Mouse (Mus musculus): ENCODE results near the gene Cald1. TPM values are rescaled to one million over a fixed set of nuclear protein-coding genes. Genes with fewer than 3 reads are reported as not detected.

The Cald1 gene
- polyA plus RNA-seq, 2 experiments = 24.9 to 45.1 TPM

DNA sequence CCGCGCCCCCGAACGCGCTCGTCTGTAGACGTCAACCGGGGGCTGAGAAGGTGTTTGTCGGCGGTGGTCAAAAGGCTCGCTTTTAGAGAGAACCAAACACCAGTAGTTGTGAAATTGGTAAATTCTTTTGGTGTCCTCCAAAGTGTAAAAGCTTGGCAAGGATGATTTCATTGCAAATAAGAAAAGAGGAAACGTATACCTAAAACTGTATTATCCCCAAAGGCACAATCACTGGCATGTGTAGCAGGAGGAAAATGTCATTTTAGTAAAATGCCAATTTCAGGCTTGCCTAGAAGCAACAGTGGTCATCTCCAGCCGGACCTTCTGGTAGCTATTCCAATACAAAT is 182.6 kb downstream of the Cald1 start:
- peak overlapping the region; percentile 69 for H3K4me2 ChIP-seq (ENCODE audit: low read depth)
- no peaks in the 10 kb centered on the region for H3K27me3 ChIP-seq (ENCODE audit: control insufficient read depth, insufficient read depth, low read length)
- ATAC-seq (ENCODE audit: insufficient read depth) (no peak), DNase-seq (ENCODE audit: low read depth in 3 of 3, low spot score in 3 of 3) (no peak)
- TF ChIP-seq CTCF (IDR thresholded peaks at IDR 0.05; ENCODE audit: low read depth) (no peak), EP300 (IDR thresholded peaks at IDR 0.05; ENCODE audit: low read depth) (no peak)
- H3K9me3 ChIP-seq (ENCODE audit: control insufficient read depth, low read length) = no peaks in the 10 kb centered on the region
- H3K4me3 ChIP-seq (ENCODE audit: insufficient read depth in 1 of 2, low read depth in 2 of 2, low read length in 2 of 2) = peak overlapping the region; percentile 76 to 81
- H3K4me1 ChIP-seq (replicated peaks; ENCODE audit: control insufficient read depth in 2 of 2, insufficient read depth in 2 of 2, low read length in 1 of 2) = peaks cover 4 to 6% of the 10 kb centered on the region in 2 experiments
- peak overlapping the region; percentile 95 for H3K27ac ChIP-seq
- WGBS (ENCODE audit: insufficient replicate concordance) = 2% methylated on average over 13 of the region's 13 CpGs
- no peaks in the 10 kb centered on the region for H3K36me3 ChIP-seq (replicated peaks; ENCODE audit: control insufficient read depth, insufficient read depth, low read depth)
- H3K9ac ChIP-seq (replicated peaks) = peak overlapping the region; percentile 88

DNA sequence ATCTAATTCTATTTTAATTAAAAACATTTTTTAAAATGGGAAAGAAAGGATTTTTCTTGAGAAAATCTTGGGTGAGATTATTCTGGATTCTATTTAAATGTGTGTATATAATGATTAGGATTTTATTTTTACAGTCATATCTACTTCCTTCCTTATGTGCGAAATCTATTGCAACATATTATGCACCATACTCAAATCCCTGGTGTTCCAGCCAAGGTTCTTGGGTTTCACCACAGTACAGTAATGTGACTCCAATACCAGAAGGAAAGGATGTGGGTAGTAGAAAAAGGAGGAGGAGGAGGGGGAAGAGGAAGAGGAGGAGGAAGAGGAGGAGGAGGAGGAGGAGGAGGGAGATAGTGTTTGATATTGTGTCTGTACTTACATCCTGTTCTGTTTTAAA is 184.2 kb downstream of the Cald1 start:
- TF ChIP-seq EP300 (IDR thresholded peaks at IDR 0.05; ENCODE audit: low read depth) = no peak
- Histone ChIP-seq H3K27ac (no peak overlapping the region), H3K4me3 (ENCODE audit: insufficient read depth in 1 of 2, low read depth in 2 of 2, low read length in 2 of 2) (no peak overlapping the region), H3K9ac (replicated peaks) (no peak overlapping the region), H3K4me1 (replicated peaks; ENCODE audit: control insufficient read depth in 2 of 2, insufficient read depth in 2 of 2, low read length in 1 of 2) (peaks cover 4 to 6% of the 10 kb centered on the region in 2 experiments), H3K36me3 (replicated peaks; ENCODE audit: control insufficient read depth, insufficient read depth, low read depth) (no peaks in the 10 kb centered on the region), H3K9me3 (ENCODE audit: control insufficient read depth, low read length) (no peaks in the 10 kb centered on the region), H3K27me3 (ENCODE audit: control insufficient read depth, insufficient read depth, low read length) (no peaks in the 10 kb centered on the region), H3K4me2 (ENCODE audit: low read depth) (no peak overlapping the region)
- no peak for DNase-seq (ENCODE audit: low read depth in 3 of 3, low spot score in 3 of 3)
- 84% methylated on average over 1 of the region's 1 CpGs for WGBS (ENCODE audit: insufficient replicate concordance)
- no peak for ATAC-seq (ENCODE audit: insufficient read depth)

DNA sequence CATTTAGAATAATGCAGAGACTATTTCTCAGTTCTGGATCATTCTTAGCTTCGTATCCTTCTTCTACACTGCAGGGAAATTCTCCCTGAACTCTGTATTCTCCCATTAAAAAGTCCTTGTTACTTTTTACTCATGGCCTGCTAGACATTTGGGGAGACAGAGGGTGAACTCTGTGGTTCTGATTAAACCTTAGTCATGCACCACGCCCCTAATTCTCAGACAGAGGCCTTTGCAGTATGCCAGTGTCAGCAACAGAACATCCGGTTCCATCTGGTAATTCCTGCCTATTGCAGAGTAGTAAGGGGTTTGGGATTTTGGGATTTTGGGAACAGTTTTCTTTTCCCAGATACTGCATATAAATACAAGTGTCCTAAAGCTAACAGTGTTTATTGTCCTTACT is 198.6 kb downstream of the Cald1 start:
- H3K4me1 ChIP-seq (replicated peaks; ENCODE audit: control insufficient read depth in 2 of 2, insufficient read depth in 2 of 2, low read length in 1 of 2) = peaks cover 0 to 4% of the 10 kb centered on the region in 2 experiments; a peak in 2 of 4 replicates
- TF ChIP-seq CTCF (IDR thresholded peaks at IDR 0.05; ENCODE audit: low read depth) (no peak), EP300 (IDR thresholded peaks at IDR 0.05; ENCODE audit: low read depth) (no peak)
- no peak overlapping the region for H3K4me2 ChIP-seq (ENCODE audit: low read depth)
- no peak overlapping the region for H3K27ac ChIP-seq
- no peak overlapping the region for H3K4me3 ChIP-seq (ENCODE audit: insufficient read depth in 1 of 2, low read depth in 2 of 2, low read length in 2 of 2)
- H3K9me3 ChIP-seq (ENCODE audit: control insufficient read depth, low read length) = no peaks in the 10 kb centered on the region
- H3K36me3 ChIP-seq (replicated peaks; ENCODE audit: control insufficient read depth, insufficient read depth, low read depth) = no peaks in the 10 kb centered on the region
- H3K9ac ChIP-seq (replicated peaks) = no peak overlapping the region
- WGBS (ENCODE audit: insufficient replicate concordance) = 56% methylated on average over 3 of the region's 3 CpGs
- ATAC-seq (ENCODE audit: insufficient read depth) = no peak
- no peaks in the 10 kb centered on the region for H3K27me3 ChIP-seq (ENCODE audit: control insufficient read depth, insufficient read depth, low read length)
- no peak for DNase-seq (ENCODE audit: low read depth in 3 of 3, low spot score in 3 of 3)

DNA sequence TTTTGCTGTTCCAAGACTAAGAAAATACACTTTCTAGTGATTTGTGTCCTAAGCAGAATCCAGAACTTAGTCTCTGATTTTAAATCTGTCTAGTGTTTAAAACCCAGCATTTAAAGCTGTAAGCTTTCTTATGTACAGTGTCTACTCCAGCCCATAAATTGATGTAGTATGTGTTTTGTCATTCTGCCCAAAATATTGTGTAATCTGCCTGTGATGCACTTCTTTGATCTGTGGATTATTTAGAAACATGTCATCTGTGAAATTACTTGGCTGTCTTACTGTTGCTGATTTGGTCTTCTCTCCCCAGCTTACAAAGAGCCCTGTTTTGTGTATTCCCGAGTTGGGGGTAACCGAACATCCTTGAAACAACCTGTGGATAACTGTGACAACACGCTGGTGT is 199.6 kb downstream of the Cald1 start:
- H3K36me3 ChIP-seq (replicated peaks; ENCODE audit: control insufficient read depth, insufficient read depth, low read depth) = no peaks in the 10 kb centered on the region
- WGBS (ENCODE audit: insufficient replicate concordance) = 68% methylated on average over 3 of the region's 3 CpGs
- DNase-seq (ENCODE audit: low read depth in 3 of 3, low spot score in 3 of 3) (no peak), ATAC-seq (ENCODE audit: insufficient read depth) (no peak)
- H3K27ac ChIP-seq = no peak overlapping the region
- H3K4me3 ChIP-seq (ENCODE audit: insufficient read depth in 1 of 2, low read depth in 2 of 2, low read length in 2 of 2) = no peak overlapping the region
- H3K9ac ChIP-seq (replicated peaks) = no peak overlapping the region
- TF ChIP-seq CTCF (IDR thresholded peaks at IDR 0.05; ENCODE audit: low read depth) (no peak), EP300 (IDR thresholded peaks at IDR 0.05; ENCODE audit: low read depth) (no peak)
- H3K9me3 ChIP-seq (ENCODE audit: control insufficient read depth, low read length) = no peaks in the 10 kb centered on the region
- no peak overlapping the region for H3K4me2 ChIP-seq (ENCODE audit: low read depth)
- no peaks in the 10 kb centered on the region for H3K27me3 ChIP-seq (ENCODE audit: control insufficient read depth, insufficient read depth, low read length)
- peaks cover 0 to 4% of the 10 kb centered on the region in 2 experiments; a peak in 2 of 4 replicates for H3K4me1 ChIP-seq (replicated peaks; ENCODE audit: control insufficient read depth in 2 of 2, insufficient read depth in 2 of 2, low read length in 1 of 2)

DNA sequence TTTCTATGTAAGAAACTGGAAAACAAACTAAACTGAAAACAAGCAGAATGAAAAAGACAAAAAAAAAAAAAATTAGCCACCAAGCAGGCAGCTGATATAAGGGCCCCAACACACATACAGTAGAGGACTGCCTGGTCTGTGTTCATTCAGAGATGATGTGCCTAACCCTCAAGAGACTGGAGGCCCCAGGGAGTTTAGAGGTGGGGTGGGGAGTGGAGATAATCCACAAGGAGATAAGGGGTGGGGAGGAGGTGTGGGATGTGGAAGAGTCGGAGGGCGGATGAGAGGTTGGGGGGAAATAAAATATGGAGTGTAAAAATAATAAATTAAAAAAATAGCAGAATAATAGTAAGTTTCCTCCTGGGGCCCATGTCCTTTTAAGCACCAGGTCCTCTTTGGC is 207.3 kb downstream of the Cald1 start:
- WGBS (ENCODE audit: insufficient replicate concordance) = 29% methylated on average over 2 of the region's 2 CpGs
- H3K4me1 ChIP-seq (replicated peaks; ENCODE audit: control insufficient read depth in 2 of 2, insufficient read depth in 2 of 2, low read length in 1 of 2) = peaks cover 17 to 19% of the 10 kb centered on the region in 2 experiments
- no peaks in the 10 kb centered on the region for H3K27me3 ChIP-seq (ENCODE audit: control insufficient read depth, insufficient read depth, low read length)
- ATAC-seq (ENCODE audit: insufficient read depth) (peak; percentile 96), DNase-seq (ENCODE audit: low read depth in 3 of 3, low spot score in 3 of 3) (peak in 2 of 3 experiments; percentile 17 to 37)
- TF ChIP-seq EP300 (IDR thresholded peaks at IDR 0.05; ENCODE audit: low read depth) (peak; percentile 44; the same call in 1 of the 2 replicates), CTCF (IDR thresholded peaks at IDR 0.05; ENCODE audit: low read depth) (no peak)
- no peak overlapping the region for H3K9ac ChIP-seq (replicated peaks)
- H3K27ac ChIP-seq = peak overlapping the region; percentile 57
- peak overlapping the region; percentile 28 for H3K4me2 ChIP-seq (ENCODE audit: low read depth)
- no peaks in the 10 kb centered on the region for H3K36me3 ChIP-seq (replicated peaks; ENCODE audit: control insufficient read depth, insufficient read depth, low read depth)
- no peaks in the 10 kb centered on the region for H3K9me3 ChIP-seq (ENCODE audit: control insufficient read depth, low read length)
- no peak overlapping the region for H3K4me3 ChIP-seq (ENCODE audit: insufficient read depth in 1 of 2, low read depth in 2 of 2, low read length in 2 of 2)
